Mouse (Mus musculus) hindlimb bud, embryonic 11.5 days (tissue): ENCODE measurements at regions not wholly inside any gene's neighbourhood (a gene's known extent, or its start where the extent isn't known, plus 50 kb on each side); places are given as distances from the start of the nearest gene placed in this dataset.
"Not testable (repeated sequence)": the region's sequence is repeated elsewhere in the genome, so short reads cannot be mapped to it uniquely, and the experiment has no call there.

ENCODE experiments used
- DNase-seq: peaks from one replicate; pipeline ENCODE4 v3.0.0-alpha.2; 2012; ENCODE audit warnings: low read depth, low spot score; ENCODE audit errors: extremely low spot score

GRCm38 (mm10) chr17:85886237-85886636 lies 198.2 kb upstream of the Six2 start:
- no peak for DNase-seq

- DNase-seq, result no peak
Observed at GRCm38 (mm10) chr17:85881636-85882170, 193.6 kb upstream of the Six2 start.

- peak; percentile 77 for DNase-seq
Observed at GRCm38 (mm10) chr17:85881046-85881445, 193.0 kb upstream of the Six2 start.

- DNase-seq, result no peak
Observed at GRCm38 (mm10) chr17:85877426-85877825, 189.4 kb upstream of the Six2 start.

- DNase-seq, result no peak
Observed at GRCm38 (mm10) chr17:85876853-85877252, 188.8 kb upstream of the Six2 start.

- no peak for DNase-seq
Observed at GRCm38 (mm10) chr17:85873853-85874586, 185.9 kb upstream of the Six2 start.

GRCm38 (mm10) chr17:85872903-85873413 lies 184.9 kb upstream of the Six2 start:
- DNase-seq, result no peak

GRCm38 (mm10) chr17:85870406-85870805 lies 182.3 kb upstream of the Six2 start:
- no peak for DNase-seq

GRCm38 (mm10) chr17:85869179-85869578 lies 181.1 kb upstream of the Six2 start:
- DNase-seq, result no peak

GRCm38 (mm10) chr17:85867945-85868616 lies 180.0 kb upstream of the Six2 start:
- no peak for DNase-seq

- DNase-seq, result no peak
Observed at GRCm38 (mm10) chr17:85866581-85866980, 178.5 kb upstream of the Six2 start.

- no peak for DNase-seq
Observed at GRCm38 (mm10) chr17:85865940-85866339, 177.9 kb upstream of the Six2 start.

GRCm38 (mm10) chr17:85861328-85861727 lies 173.3 kb upstream of the Six2 start:
- no peak for DNase-seq

- DNase-seq, result no peak
Observed at GRCm38 (mm10) chr17:85860797-85861196, 172.7 kb upstream of the Six2 start.

- no peak for DNase-seq
Observed at GRCm38 (mm10) chr17:85859926-85860707, 172.0 kb upstream of the Six2 start.

- DNase-seq, result no peak
Observed at GRCm38 (mm10) chr17:85858516-85858915, 170.4 kb upstream of the Six2 start.

- DNase-seq, result no peak
Observed at GRCm38 (mm10) chr17:85857705-85858472, 169.8 kb upstream of the Six2 start.

GRCm38 (mm10) chr17:85856894-85857293 lies 168.8 kb upstream of the Six2 start:
- DNase-seq, result not testable (repeated sequence)

- DNase-seq, result no peak
Observed at GRCm38 (mm10) chr17:85853156-85853555, 165.1 kb upstream of the Six2 start.

- DNase-seq, result no peak
Observed at GRCm38 (mm10) chr17:85848526-85848925, 160.5 kb upstream of the Six2 start.
